Mouse (Mus musculus): Measurements from ENCODE around the gene Otog. TPM values are rescaled to one million over a fixed set of nuclear protein-coding genes. Genes with fewer than 3 reads are reported as not detected.

Otog gene
- total and polyA plus RNA-seq, 2 experiments from 2014 or later = 0.01 to 0.11 TPM

GRCm38 (mm10) chr7:46350119-46350702, 109.4 kb downstream of the Otog start:
- H3K9me3 ChIP-seq (ENCODE audit: low read length) = no peaks in the 10 kb centered on the region
- no peak for DNase-seq (ENCODE audit: low spot score)

GRCm38 (mm10) chr7:46352748-46353147, 112.0 kb downstream of the Otog start:
- Histone ChIP-seq H3K4me1 (ENCODE audit: insufficient read depth, low read length) (peaks cover 4% of the 10 kb centered on the region; the same call in 1 of the 2 replicates), H3K4me3 (ENCODE audit: low read depth, low read length) (no peak overlapping the region), H3K9me3 (ENCODE audit: low read length) (no peaks in the 10 kb centered on the region), H3K27me3 (ENCODE audit: insufficient read depth, low read length) (peaks cover 3% of the 10 kb centered on the region; the same call in 1 of the 2 replicates), H3K36me3 (ENCODE audit: insufficient read depth, low read length) (no peaks in the 10 kb centered on the region), H3K27ac (ENCODE audit: low read depth, low read length) (no peak overlapping the region), H3K9ac (replicated peaks; ENCODE audit: low read length, poor library complexity, severe bottlenecking) (no peak overlapping the region), H3K4me2 (ENCODE audit: low read depth, low read length, poor library complexity, severe bottlenecking) (no peak overlapping the region)
- no peak for DNase-seq (ENCODE audit: low spot score)
- TF ChIP-seq CTCF (IDR thresholded peaks at IDR 0.05) = no peak
- no peak for ATAC-seq (ENCODE audit: low FRiP score)
- 70% methylated on average over 2 of the region's 2 CpGs for WGBS

More at GRCm38 (mm10) chr7:46350119-46350702, 109.4 kb downstream of the Otog start:
- no peak overlapping the region for H3K4me2 ChIP-seq (ENCODE audit: low read depth, low read length, poor library complexity, severe bottlenecking)
- peaks cover 4% of the 10 kb centered on the region; the same call in 1 of the 2 replicates for H3K4me1 ChIP-seq (ENCODE audit: insufficient read depth, low read length)
- TF ChIP-seq CTCF (IDR thresholded peaks at IDR 0.05) = no peak
- ATAC-seq (ENCODE audit: low FRiP score) = no peak
- no peak overlapping the region for H3K27ac ChIP-seq (ENCODE audit: low read depth, low read length)
- H3K36me3 ChIP-seq (ENCODE audit: insufficient read depth, low read length) = no peaks in the 10 kb centered on the region
- 58% methylated on average over 9 of the region's 9 CpGs for WGBS
- no peak overlapping the region for H3K9ac ChIP-seq (replicated peaks; ENCODE audit: low read length, poor library complexity, severe bottlenecking)
- no peak overlapping the region for H3K4me3 ChIP-seq (ENCODE audit: low read depth, low read length)
- H3K27me3 ChIP-seq (ENCODE audit: insufficient read depth, low read length) = peaks cover 5% of the 10 kb centered on the region; the same call in 1 of the 2 replicates

- Histone ChIP-seq H3K27me3 (ENCODE audit: insufficient read depth, low read length) (no peaks in the 10 kb centered on the region), H3K9ac (replicated peaks; ENCODE audit: low read length, poor library complexity, severe bottlenecking) (no peak overlapping the region), H3K4me1 (ENCODE audit: insufficient read depth, low read length) (peaks cover 4% of the 10 kb centered on the region; the same call in 1 of the 2 replicates), H3K36me3 (ENCODE audit: insufficient read depth, low read length) (no peaks in the 10 kb centered on the region), H3K9me3 (ENCODE audit: low read length) (no peaks in the 10 kb centered on the region), H3K4me2 (ENCODE audit: low read depth, low read length, poor library complexity, severe bottlenecking) (no peak overlapping the region), H3K4me3 (ENCODE audit: low read depth, low read length) (no peak overlapping the region), H3K27ac (ENCODE audit: low read depth, low read length) (no peak overlapping the region)
- no peak for DNase-seq (ENCODE audit: low spot score)
- no peak for TF ChIP-seq CTCF (IDR thresholded peaks at IDR 0.05)
- no peak for ATAC-seq (ENCODE audit: low FRiP score)
- WGBS = 53% methylated on average over 8 of the region's 8 CpGs
These were observed 112.4 kb downstream of the Otog start for GRCm38 (mm10) chr7:46353216-46353615.

- H3K4me3 ChIP-seq (ENCODE audit: low read depth, low read length) = no peak overlapping the region
- ATAC-seq (ENCODE audit: low FRiP score) (no peak), DNase-seq (ENCODE audit: low spot score) (no peak)
- H3K27me3 ChIP-seq (ENCODE audit: insufficient read depth, low read length) = no peaks in the 10 kb centered on the region
- no peaks in the 10 kb centered on the region for H3K9me3 ChIP-seq (ENCODE audit: low read length)
- no peak overlapping the region for H3K27ac ChIP-seq (ENCODE audit: low read depth, low read length)
- peaks cover 1% of the 10 kb centered on the region; the same call in 1 of the 2 replicates for H3K4me1 ChIP-seq (ENCODE audit: insufficient read depth, low read length)
- 71% methylated on average over 4 of the region's 4 CpGs for WGBS
- no peaks in the 10 kb centered on the region for H3K36me3 ChIP-seq (ENCODE audit: insufficient read depth, low read length)
- no peak overlapping the region for H3K4me2 ChIP-seq (ENCODE audit: low read depth, low read length, poor library complexity, severe bottlenecking)
- no peak for TF ChIP-seq CTCF (IDR thresholded peaks at IDR 0.05)
- H3K9ac ChIP-seq (replicated peaks; ENCODE audit: low read length, poor library complexity, severe bottlenecking) = no peak overlapping the region
These were observed 113.1 kb downstream of the Otog start for GRCm38 (mm10) chr7:46353875-46354274.

Other genes with a start within 250 kb of the Otog start
- gene Abcc6, start 210.7 kb upstream of the Otog start, total RNA-seq (2014; rRNA removed) = 1.3 and 2.1 TPM in 2 replicates
- gene Abcc6, start 210.7 kb upstream of the Otog start, polyA plus RNA-seq (2015; fragmentation: Nextera tagmentation; extraction: Ambion mirVana) = 0.43 and 0.89 TPM in 2 replicates
- gene Nomo1, start 207.3 kb upstream of the Otog start, total RNA-seq (2014; rRNA removed) = 44.2 and 56.3 TPM in 2 replicates
- 35.8 and 38.7 TPM in 2 replicates for gene Nomo1, start 207.3 kb upstream of the Otog start, polyA plus RNA-seq (2015; fragmentation: Nextera tagmentation; extraction: Ambion mirVana)
- 14.4 and 26.2 TPM in 2 replicates for gene Kcnj11, start 140.2 kb upstream of the Otog start, total RNA-seq (2014; rRNA removed)
- 2.7 and 2.9 TPM in 2 replicates for gene Kcnj11, start 140.2 kb upstream of the Otog start, polyA plus RNA-seq (2015; fragmentation: Nextera tagmentation; extraction: Ambion mirVana)
- gene Abcc8, start 61.0 kb upstream of the Otog start, total RNA-seq (2014; rRNA removed) = 13.1 and 18.7 TPM in 2 replicates
- gene Abcc8, start 61.0 kb upstream of the Otog start, polyA plus RNA-seq (2015; fragmentation: Nextera tagmentation; extraction: Ambion mirVana) = 7.2 and 9.6 TPM in 2 replicates
- gene Ush1c, start 2.5 kb upstream of the Otog start, total RNA-seq (2014; rRNA removed) = 0.44 and 0.85 TPM in 2 replicates
- 1.7 and 1.8 TPM in 2 replicates for gene Ush1c, start 2.5 kb upstream of the Otog start, polyA plus RNA-seq (2015; fragmentation: Nextera tagmentation; extraction: Ambion mirVana)
- gene Myod1, start 135.5 kb downstream of the Otog start, total RNA-seq (2014; rRNA removed) = 2.8 TPM in 1 of 2 replicates, not detected in the other
- gene Myod1, start 135.5 kb downstream of the Otog start, polyA plus RNA-seq (2015; fragmentation: Nextera tagmentation; extraction: Ambion mirVana) = 0.11 and 0.52 TPM in 2 replicates
- 43.8 and 44.9 TPM in 2 replicates for gene Kcnc1, start 155.5 kb downstream of the Otog start, total RNA-seq (2014; rRNA removed)
- 24.0 and 26.5 TPM in 2 replicates for gene Kcnc1, start 155.5 kb downstream of the Otog start, polyA plus RNA-seq (2015; fragmentation: Nextera tagmentation; extraction: Ambion mirVana)

All from midbrain, postnatal 0 days (tissue).